Mouse (Mus musculus) layer of hippocampus, postnatal 14 days (tissue): ENCODE measurements around the gene Cda. TPM values are rescaled to one million over a fixed set of nuclear protein-coding genes. Genes with fewer than 3 reads are reported as not detected.
A peak's percentile ranks its signal among the peaks of the same experiment; 100 is the strongest.

Experiments
- DNase-seq, 2 experiments: peaks; one replicate each; pipeline ENCODE4 v3.0.0; 2021 to 2022; ENCODE audit warnings: low spot score in 2 of 2, mixed read lengths in 1 of 2
- long read RNA-seq, 2 experiments: library from polyadenylated mRNA; stranded (forward); transcript quantifications; one replicate each; pipeline ENCODE4 v2.0.0; 2021
- total RNA-seq, 2 experiments: library from RNA; stranded (reverse); gene quantifications; 2 replicates each; pipeline ENCODE4 v1.2.3; 2021

Gene Cda
- total RNA-seq = 1 to 10 TPM; 1.2 to 2.9 TPM
- long read RNA-seq, experiment 1, partial matches to known transcripts = 0 of 1 reads
- long read RNA-seq, experiment 1, other reads (novel, unspliced or antisense) = 0 of 1 reads
- long read RNA-seq, experiment 2, partial matches to known transcripts = 0 of 1 reads
- long read RNA-seq, experiment 2, other reads (novel, unspliced or antisense) = 0 of 1 reads

- no peak for DNase-seq
Observed at GRCm38 (mm10) chr4:138367641-138368497, at the start of gene Cda. Gene Cda (minus strand): TSS chr4:138367992.

GRCm38 (mm10) chr4:138416414-138416813, 48.6 kb upstream of the Cda start:
- DNase-seq = no peak

- DNase-seq = no peak
Observed at GRCm38 (mm10) chr4:138415991-138416390, 48.2 kb upstream of the Cda start.

- DNase-seq = peak in 1 of 2 experiments; percentile 32
Observed at GRCm38 (mm10) chr4:138414725-138415124, 46.9 kb upstream of the Cda start.

GRCm38 (mm10) chr4:138411504-138412121, 43.8 kb upstream of the Cda start:
- no peak for DNase-seq

- no peak for DNase-seq
Observed at GRCm38 (mm10) chr4:138411011-138411410, 43.2 kb upstream of the Cda start.

GRCm38 (mm10) chr4:138407479-138408194, 39.8 kb upstream of the Cda start:
- DNase-seq = no peak

- DNase-seq = no peak
Observed at GRCm38 (mm10) chr4:138404806-138405205, 37.0 kb upstream of the Cda start.

GRCm38 (mm10) chr4:138396711-138397110, 28.9 kb upstream of the Cda start:
- no peak for DNase-seq

GRCm38 (mm10) chr4:138395971-138396645, 28.3 kb upstream of the Cda start, which contains the start of gene Fam43b:
Gene Fam43b (minus strand): TSS chr4:138396528.
- DNase-seq = peak; percentile 72 to 75

GRCm38 (mm10) chr4:138395087-138395970, 27.5 kb upstream of the Cda start:
- DNase-seq = peak in 1 of 2 experiments; percentile 50

- DNase-seq = no peak
Observed at GRCm38 (mm10) chr4:138393703-138394102, 25.9 kb upstream of the Cda start.

GRCm38 (mm10) chr4:138383789-138384188, 16.0 kb upstream of the Cda start:
- DNase-seq = no peak

GRCm38 (mm10) chr4:138382462-138382861, 14.7 kb upstream of the Cda start:
- no peak for DNase-seq

GRCm38 (mm10) chr4:138380132-138380689, 12.4 kb upstream of the Cda start:
- DNase-seq = no peak

- DNase-seq = peak; percentile 66 to 74
Observed at GRCm38 (mm10) chr4:138379091-138379840, 11.5 kb upstream of the Cda start.

GRCm38 (mm10) chr4:138377526-138377925, 9.7 kb upstream of the Cda start:
- DNase-seq = no peak

GRCm38 (mm10) chr4:138375117-138375516, 7.3 kb upstream of the Cda start:
- no peak for DNase-seq
